Mouse (Mus musculus) forebrain, embryonic 13.5 days (tissue): ENCODE measurements around the gene Angptl6. TPM values are rescaled to one million over a fixed set of nuclear protein-coding genes. Genes with fewer than 3 reads are reported as not detected.

Source experiments
- ATAC-seq: fragments of 200-750 bp; cut with Nextera tagmentation; 2 replicates; pipeline ENCODE4 v1.8.0; 2017
- H3K27ac ChIP-seq: fragments of 300-500 bp; sonication (generic); 2 replicates; pipeline ENCODE4 v1.5.1; 2015; ENCODE audit warnings: inconsistent platforms, mild to moderate bottlenecking, moderate library complexity
- H3K27me3 ChIP-seq: fragments of 300-500 bp; sonication (generic); 2 replicates; pipeline ENCODE4 v1.6.1; 2015; ENCODE audit warnings: mild to moderate bottlenecking, inconsistent platforms
- H3K36me3 ChIP-seq: fragments of 300-500 bp; sonication (generic); 2 replicates; pipeline ENCODE4 v1.6.1; 2015; ENCODE audit warnings: mild to moderate bottlenecking, inconsistent platforms; ENCODE audit not compliant: poor library complexity, severe bottlenecking
- H3K4me1 ChIP-seq: fragments of 300-500 bp; sonication (generic); 2 replicates; pipeline ENCODE4 v1.6.1; 2015; ENCODE audit warnings: inconsistent platforms
- H3K4me2 ChIP-seq: fragments of 300-500 bp; sonication (generic); 2 replicates; pipeline ENCODE4 v1.6.1; 2015; ENCODE audit warnings: inconsistent platforms, mild to moderate bottlenecking, moderate library complexity
- H3K4me3 ChIP-seq: fragments of 300-500 bp; sonication (generic); 2 replicates; pipeline ENCODE4 v1.5.1; 2015; ENCODE audit warnings: mild to moderate bottlenecking, inconsistent platforms
- H3K9ac ChIP-seq: fragments of 300-500 bp; sonication (generic); 2 replicates; pipeline ENCODE4 v1.6.1; 2015; ENCODE audit warnings: mild to moderate bottlenecking, inconsistent platforms
- H3K9me3 ChIP-seq: fragments of 300-500 bp; sonication (generic); replicated peaks from 2 replicates; pipeline ENCODE4 v1.6.1; 2016; ENCODE audit warnings: inconsistent platforms
- WGBS: fragments of 180-500 bp; shearing (Covaris S2); methylation state at CpG from one replicate; pipeline ENCODE4 v1.1.7; 2015; 5-methylcytosine and 5-hydroxymethylcytosine counted together
- polyA plus RNA-seq: library from polyadenylated mRNA; unstranded; fragments of >200 nt; fragmentation: Nextera tagmentation; extraction: Ambion mirVana; gene quantifications from 2 replicates; pipeline ENCODE4 v1.2.1, GENCODE M21; 2015

The Angptl6 gene
- polyA plus RNA-seq, 1 experiment from 2014 or later = 8.5 TPM

GRCm38 (mm10) chr9:20893069-20893468 lies 13.5 kb upstream of the Angptl6 start:
- H3K4me3 ChIP-seq = no peak overlapping the region
- no peak for ATAC-seq
- H3K36me3 ChIP-seq = peaks cover 79% of the 10 kb centered on the region
- no peak overlapping the region for H3K9ac ChIP-seq
- H3K4me1 ChIP-seq = peaks cover 28% of the 10 kb centered on the region
- H3K27me3 ChIP-seq = no peaks in the 10 kb centered on the region
- WGBS = 67% methylated on average over 5 of the region's 5 CpGs
- H3K4me2 ChIP-seq = no peak overlapping the region
- no peak overlapping the region for H3K27ac ChIP-seq
- H3K9me3 ChIP-seq = no peaks in the 10 kb centered on the region

GRCm38 (mm10) chr9:20892104-20892653 lies 12.7 kb upstream of the Angptl6 start:
- Histone ChIP-seq H3K27me3 (no peaks in the 10 kb centered on the region), H3K36me3 (peaks cover 79% of the 10 kb centered on the region), H3K9ac (no peak overlapping the region), H3K4me2 (no peak overlapping the region), H3K4me3 (no peak overlapping the region), H3K9me3 (no peaks in the 10 kb centered on the region), H3K27ac (no peak overlapping the region), H3K4me1 (peaks cover 21% of the 10 kb centered on the region)
- ATAC-seq = no peak
- WGBS = 75% methylated on average over 5 of the region's 5 CpGs

DNA sequence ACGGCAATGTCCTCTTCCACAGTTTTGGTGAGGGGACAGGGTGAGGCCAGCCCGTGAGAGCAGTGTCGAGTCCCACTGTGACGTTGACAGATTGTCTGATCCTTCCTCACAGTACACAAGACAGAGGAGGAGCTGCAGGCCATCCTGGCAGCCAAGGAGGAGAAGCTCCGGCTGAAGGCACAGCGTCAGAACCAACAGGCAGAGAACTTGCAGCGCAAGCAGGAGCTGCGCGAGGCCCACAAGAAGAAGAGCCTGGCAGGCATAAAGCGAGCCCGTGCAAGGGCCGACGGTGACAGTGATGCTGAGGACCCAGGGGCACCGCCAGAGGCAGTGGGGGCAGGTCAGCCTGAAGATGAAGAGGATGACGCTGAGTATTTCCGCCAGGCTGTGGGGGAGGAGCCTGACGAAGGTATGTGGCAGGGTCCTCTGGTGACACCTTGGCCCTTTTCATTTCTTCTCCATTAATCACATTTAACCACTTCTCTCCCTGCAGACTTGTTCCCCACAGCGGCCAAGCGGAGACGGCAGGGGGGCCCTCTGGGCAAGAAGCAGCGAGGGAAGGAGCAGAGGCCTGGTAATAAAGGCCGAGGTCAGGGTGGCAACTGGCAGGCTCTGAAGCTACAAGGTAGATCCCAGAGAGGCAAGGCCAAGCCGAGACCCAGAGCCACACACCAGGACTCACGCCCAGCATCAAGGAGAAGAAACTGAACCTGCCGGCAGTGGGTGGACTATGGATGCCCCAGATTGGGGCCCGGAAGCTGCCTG lies 12.0 kb upstream of the Angptl6 start:
- Histone ChIP-seq H3K36me3 (peaks cover 73% of the 10 kb centered on the region), H3K9me3 (no peaks in the 10 kb centered on the region), H3K4me2 (no peak overlapping the region), H3K9ac (no peak overlapping the region), H3K4me3 (no peak overlapping the region), H3K27ac (no peak overlapping the region), H3K27me3 (no peaks in the 10 kb centered on the region), H3K4me1 (peaks cover 17% of the 10 kb centered on the region)
- ATAC-seq = no peak
- 84% methylated on average over 26 of the region's 26 CpGs for WGBS

GRCm38 (mm10) chr9:20890411-20890810 lies 10.9 kb upstream of the Angptl6 start:
- ATAC-seq = no peak
- WGBS = 92% methylated on average over 5 of the region's 5 CpGs
- H3K4me1 ChIP-seq = peaks cover 17% of the 10 kb centered on the region
- no peak overlapping the region for H3K4me2 ChIP-seq
- no peak overlapping the region for H3K9ac ChIP-seq
- no peak overlapping the region for H3K4me3 ChIP-seq
- peaks cover 62% of the 10 kb centered on the region for H3K36me3 ChIP-seq
- no peaks in the 10 kb centered on the region for H3K27me3 ChIP-seq
- no peak overlapping the region for H3K27ac ChIP-seq
- no peaks in the 10 kb centered on the region for H3K9me3 ChIP-seq

DNA sequence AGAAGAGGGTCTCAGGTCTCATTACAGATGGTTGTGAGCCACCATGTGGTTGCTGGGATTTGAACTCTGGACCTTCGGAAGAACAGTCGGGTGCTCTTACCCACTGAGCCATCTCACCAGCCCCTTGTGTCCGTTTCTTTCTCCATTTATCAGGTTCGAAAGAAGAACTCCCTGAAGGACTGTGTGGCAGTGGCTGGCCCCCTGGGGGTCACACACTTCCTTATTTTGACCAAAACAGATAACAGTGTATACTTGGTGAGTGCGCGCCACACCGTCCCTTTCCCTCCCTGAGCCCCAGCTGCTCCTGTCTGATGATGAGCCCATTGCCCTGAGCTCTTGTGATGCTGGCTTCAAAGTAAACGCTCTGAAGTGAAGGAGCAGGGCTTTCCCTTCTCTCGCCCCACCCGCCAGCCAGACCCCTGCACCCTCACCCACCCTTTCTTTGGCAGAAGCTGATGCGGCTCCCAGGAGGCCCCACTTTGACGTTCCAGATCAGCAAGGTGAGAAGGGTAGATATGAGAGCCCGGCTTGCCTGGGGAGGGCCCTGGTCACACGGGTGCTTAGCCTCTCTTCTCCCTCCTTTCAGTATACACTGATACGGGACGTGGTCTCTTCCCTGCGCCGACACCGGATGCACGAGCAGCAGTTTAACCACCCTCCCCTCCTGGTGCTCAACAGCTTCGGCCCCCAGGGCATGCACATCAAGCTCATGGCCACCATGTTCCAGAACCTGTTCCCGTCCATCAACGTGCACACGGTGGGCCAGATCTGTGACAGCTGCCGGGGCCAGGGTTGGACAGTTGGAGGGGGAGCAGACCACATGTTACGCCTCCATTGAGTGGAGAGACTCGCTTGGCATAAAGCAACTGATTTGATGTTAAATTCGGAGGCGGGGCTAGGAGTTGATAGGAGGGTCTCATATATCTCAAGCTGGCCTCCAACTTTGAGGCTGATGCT lies 9.9 kb upstream of the Angptl6 start:
- H3K9ac ChIP-seq = no peak overlapping the region; the same call in 1 of the 2 replicates
- peak overlapping the region; percentile 94 for H3K4me2 ChIP-seq
- no peaks in the 10 kb centered on the region for H3K27me3 ChIP-seq
- H3K36me3 ChIP-seq = peaks cover 52% of the 10 kb centered on the region
- 85% methylated on average over 29 of the region's 29 CpGs for WGBS
- H3K9me3 ChIP-seq = no peaks in the 10 kb centered on the region
- H3K27ac ChIP-seq = no peak overlapping the region
- no peak for ATAC-seq
- peaks cover 17% of the 10 kb centered on the region for H3K4me1 ChIP-seq
- peak overlapping the region; percentile 95 for H3K4me3 ChIP-seq

- H3K4me2 ChIP-seq = peak overlapping the region; percentile 94
- H3K9ac ChIP-seq = peak overlapping the region; percentile 85
- H3K4me3 ChIP-seq = peak overlapping the region; percentile 95
- peaks cover 17% of the 10 kb centered on the region for H3K4me1 ChIP-seq
- no peaks in the 10 kb centered on the region for H3K9me3 ChIP-seq
- peaks cover 41% of the 10 kb centered on the region for H3K36me3 ChIP-seq
- WGBS = under 1% methylated on average over 30 of the region's 30 CpGs
- peak overlapping the region; percentile 82 for H3K27ac ChIP-seq
- H3K27me3 ChIP-seq = no peaks in the 10 kb centered on the region
- no peak; the same call in 1 of the 2 replicates for ATAC-seq
Observed at GRCm38 (mm10) chr9:20888386-20888765, 8.8 kb upstream of the Angptl6 start.

GRCm38 (mm10) chr9:20887704-20888385 lies 8.3 kb upstream of the Angptl6 start, which contains the start of gene Ppan:
Gene Ppan, plus strand, starts transcription at chr9:20888175.
- H3K4me2 ChIP-seq = peak within 1 kb of the TSS; percentile 94
- peaks cover 17% of the 10 kb centered on the region for H3K4me1 ChIP-seq
- WGBS = under 1% methylated on average over 43 of the region's 43 CpGs
- H3K27me3 ChIP-seq = no peaks in the 10 kb centered on the region
- no peaks in the 10 kb centered on the region for H3K9me3 ChIP-seq
- H3K27ac ChIP-seq = peak within 1 kb of the TSS; percentile 82
- H3K4me3 ChIP-seq = peak within 1 kb of the TSS; percentile 95
- ATAC-seq = peak; percentile 98
- H3K9ac ChIP-seq = peak within 1 kb of the TSS; percentile 85
- peaks cover 36% of the 10 kb centered on the region for H3K36me3 ChIP-seq

DNA sequence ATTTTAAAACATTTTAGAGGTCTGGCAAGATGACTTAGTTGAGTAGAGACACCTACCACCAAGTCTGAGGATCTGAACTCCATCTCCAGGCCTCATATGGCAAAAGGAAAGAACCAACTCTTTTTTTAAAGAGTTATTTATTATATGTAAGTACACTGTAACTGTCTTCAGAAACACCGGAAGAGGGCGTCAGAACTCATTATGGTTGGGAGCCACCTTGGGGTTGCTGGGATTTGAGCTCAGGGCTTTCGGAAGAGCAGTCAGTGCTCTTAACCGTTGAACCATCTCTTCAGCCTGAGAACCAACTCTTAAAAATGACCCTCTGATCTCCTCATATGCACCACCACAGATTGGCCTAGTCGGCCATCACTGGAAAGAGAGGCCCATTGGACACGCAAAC lies 7.7 kb upstream of the Angptl6 start:
- 87% methylated on average over 6 of the region's 6 CpGs for WGBS
- H3K27ac ChIP-seq = peak overlapping the region; percentile 57
- H3K4me3 ChIP-seq = no peak overlapping the region; the same call in 1 of the 2 replicates
- no peaks in the 10 kb centered on the region for H3K27me3 ChIP-seq
- no peak overlapping the region for H3K9ac ChIP-seq
- ATAC-seq = no peak
- no peaks in the 10 kb centered on the region for H3K9me3 ChIP-seq
- peaks cover 17% of the 10 kb centered on the region for H3K4me1 ChIP-seq
- H3K36me3 ChIP-seq = peaks cover 30% of the 10 kb centered on the region
- peak overlapping the region; percentile 94 for H3K4me2 ChIP-seq

GRCm38 (mm10) chr9:20886563-20886962 lies 7.0 kb upstream of the Angptl6 start:
- Histone ChIP-seq H3K9ac (no peak overlapping the region), H3K4me3 (no peak overlapping the region), H3K36me3 (peaks cover 23% of the 10 kb centered on the region), H3K27ac (no peak overlapping the region), H3K9me3 (no peaks in the 10 kb centered on the region), H3K4me1 (peaks cover 17% of the 10 kb centered on the region), H3K4me2 (no peak overlapping the region), H3K27me3 (no peaks in the 10 kb centered on the region)
- no peak for ATAC-seq
- WGBS = 87% methylated on average over 2 of the region's 2 CpGs

DNA sequence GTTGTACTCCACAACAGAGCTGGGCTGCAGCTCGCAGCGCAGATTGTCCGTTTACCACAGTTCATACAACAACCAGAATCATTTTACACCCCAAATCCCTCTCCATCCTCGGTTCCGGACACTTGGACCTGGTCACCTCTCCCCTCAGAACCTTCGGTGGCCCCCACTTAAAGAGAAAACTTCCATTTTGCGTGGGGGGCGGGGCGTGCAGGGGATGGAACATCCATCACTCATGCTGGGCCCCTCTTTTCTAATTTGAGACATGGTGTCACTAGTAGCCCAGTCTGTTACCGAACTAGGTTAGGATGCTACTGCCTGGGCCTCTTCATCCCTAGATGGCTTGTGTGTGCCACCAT lies 839 bp downstream of the Angptl6 start:
- 20% methylated on average over 10 of the region's 10 CpGs for WGBS
- peak overlapping the region; percentile 62 for H3K4me2 ChIP-seq
- peak; percentile 5 for ATAC-seq
- H3K27me3 ChIP-seq = no peaks in the 10 kb centered on the region
- peaks cover 4% of the 10 kb centered on the region; the same call in 1 of the 2 replicates for H3K4me1 ChIP-seq
- peak overlapping the region; percentile 91 for H3K27ac ChIP-seq
- no peaks in the 10 kb centered on the region for H3K9me3 ChIP-seq
- H3K4me3 ChIP-seq = peak overlapping the region; percentile 39
- peak overlapping the region; percentile 67 for H3K9ac ChIP-seq
- no peaks in the 10 kb centered on the region for H3K36me3 ChIP-seq

GRCm38 (mm10) chr9:20878041-20878709 lies 1.4 kb downstream of the Angptl6 start:
- Histone ChIP-seq H3K4me3 (peak overlapping the region; percentile 39), H3K27ac (peak overlapping the region; percentile 91), H3K27me3 (0 out of 2 replicates have a peak, but pooled peaks cover under 1% of the 10 kb centered on the region), H3K9ac (peak overlapping the region; percentile 67), H3K4me1 (peaks cover 4% of the 10 kb centered on the region; the same call in 1 of the 2 replicates), H3K36me3 (no peaks in the 10 kb centered on the region), H3K4me2 (peak overlapping the region; percentile 62), H3K9me3 (no peaks in the 10 kb centered on the region)
- peak; percentile 94 for ATAC-seq
- WGBS = 0% methylated on average over 69 of the region's 69 CpGs
